Mouse (Mus musculus) lung, postnatal 25 days (tissue): ENCODE results near the gene Iqch.

Experiments
- DNase-seq: peaks from one replicate; pipeline ENCODE4 v3.0.0; 2022; ENCODE audit warnings: low spot score

Gene Iqch

DNA sequence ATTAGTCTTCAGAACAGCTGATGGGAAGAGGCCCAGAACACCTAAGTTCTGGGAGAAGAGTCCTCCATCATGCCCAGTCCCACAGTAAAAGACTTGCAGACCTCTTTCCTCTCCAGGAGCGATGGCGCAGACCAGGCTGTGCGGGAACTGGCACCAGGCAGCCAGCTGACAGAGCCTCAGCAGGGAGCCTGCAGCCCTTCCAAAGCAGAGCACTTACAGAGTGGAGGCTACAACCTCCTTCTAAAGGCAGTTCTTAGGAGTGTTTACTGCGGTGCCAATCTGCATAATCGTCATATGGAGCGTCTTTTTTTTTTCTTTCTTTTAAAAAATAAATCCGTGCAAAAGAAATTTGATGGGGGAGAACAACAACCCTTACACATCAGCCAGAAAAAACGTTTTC is 229.8 kb downstream of the Iqch start:
- no peak for DNase-seq
